Mouse (Mus musculus) liver, postnatal 0 days (tissue): ENCODE results near the gene Isoc2b.

Experiments
- CTCF ChIP-seq: sonication (generic); IDR thresholded peaks from 2 replicates; pipeline ENCODE4 v1.5.1; 2016; ENCODE audit warnings: antibody characterized with exemption, low read depth
- EP300 ChIP-seq: IDR thresholded peaks from 2 replicates; pipeline ENCODE4 v1.6.1; 2016; ENCODE audit warnings: antibody characterized with exemption, low read depth, mild to moderate bottlenecking

DNA sequence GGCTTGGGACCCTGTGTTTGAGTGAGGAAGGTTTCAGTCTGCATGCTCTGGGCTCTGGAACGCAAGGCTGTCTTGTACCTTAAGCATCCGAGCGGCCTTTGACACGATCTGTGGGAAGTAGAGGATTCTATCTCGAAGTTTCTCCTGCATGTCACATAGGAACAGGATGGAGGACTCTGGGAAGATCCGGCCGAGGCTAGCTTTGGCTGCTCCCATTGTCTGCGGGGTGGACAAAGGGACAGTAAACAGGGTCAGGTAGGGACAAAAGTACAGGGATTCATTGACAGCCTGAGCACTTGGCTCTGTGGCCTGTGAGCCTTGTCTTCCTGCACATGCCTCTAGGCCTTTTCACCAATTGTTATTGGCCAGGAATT, 18.8 kb downstream of the Isoc2b start:
- TF ChIP-seq CTCF (no peak), EP300 (no peak)
